Mouse (Mus musculus): ENCODE results near the gene Lsm4. TPM values are rescaled to one million over a fixed set of nuclear protein-coding genes. Genes with fewer than 3 reads are reported as not detected.

Gene Lsm4
- total RNA-seq, 2 experiments from 2014 or later = 125 to 214 TPM

GRCm38 (mm10) chr8:70724216-70724615 is 51.2 kb downstream of the Lsm4 start:
- ATAC-seq (replicated peaks; ENCODE audit: poor library complexity) = no peak

DNA sequence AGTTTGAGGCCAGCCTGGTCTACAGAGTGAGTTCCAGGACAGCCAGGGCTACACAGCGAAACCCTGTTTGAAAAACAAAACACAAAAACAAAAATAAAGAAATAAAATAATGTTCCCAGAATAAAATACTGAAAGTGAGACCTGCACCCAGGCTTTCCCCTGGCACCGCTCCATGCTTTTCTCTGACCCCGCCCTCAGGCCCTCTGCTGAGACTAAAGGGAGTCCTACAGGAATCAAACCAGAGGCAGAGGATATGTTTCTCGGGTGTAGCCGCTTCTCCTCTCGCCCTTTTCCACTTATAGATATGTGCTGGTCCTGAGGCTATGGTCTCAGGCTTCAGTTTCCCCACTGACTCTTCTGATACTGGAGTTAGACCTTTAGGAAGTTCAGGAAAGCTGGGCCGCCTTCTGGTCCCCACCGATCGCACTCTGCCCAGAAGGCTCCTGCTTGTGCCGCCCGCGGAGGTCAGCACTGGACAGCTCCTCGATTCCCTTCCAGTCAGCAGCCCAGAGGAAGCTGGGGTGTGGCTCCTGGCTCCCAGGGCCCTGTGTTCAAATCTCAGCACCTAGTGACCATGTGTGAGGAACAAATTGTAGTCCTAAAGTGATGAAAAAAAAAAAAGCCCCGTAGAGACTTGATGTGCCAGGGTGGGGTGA is 52.9 kb downstream of the Lsm4 start:
- ATAC-seq (replicated peaks; ENCODE audit: poor library complexity) = peak; percentile 49; the same call in 1 of the 2 replicates

GRCm38 (mm10) chr8:70726721-70727120 is 53.7 kb downstream of the Lsm4 start:
- ATAC-seq (replicated peaks; ENCODE audit: poor library complexity) = no peak

Other genes with a start within 250 kb of the Lsm4 start
- gene Crtc1, start 233.7 kb upstream of the Lsm4 start, total RNA-seq (2015) = 7.8 and 9.3 TPM in 2 replicates
- 2.7 and 6.6 TPM in 2 replicates for gene Crtc1, start 233.7 kb upstream of the Lsm4 start, total RNA-seq (2017)
- gene Klhl26, start 196.3 kb upstream of the Lsm4 start, total RNA-seq (2015) = 4.7 and 5.1 TPM in 2 replicates
- gene Klhl26, start 196.3 kb upstream of the Lsm4 start, total RNA-seq (2017) = 3.5 and 3.6 TPM in 2 replicates
- not detected in 2 replicates for gene Tmem59l, start 185.9 kb upstream of the Lsm4 start, total RNA-seq (2015)
- not detected in 2 replicates for gene Tmem59l, start 185.9 kb upstream of the Lsm4 start, total RNA-seq (2017)
- gene Crlf1, start 180.1 kb upstream of the Lsm4 start, total RNA-seq (2015) = not detected in 2 replicates
- not detected in 2 replicates for gene Crlf1, start 180.1 kb upstream of the Lsm4 start, total RNA-seq (2017)
- 40.6 and 41.3 TPM in 2 replicates for gene Rex1bd, start 166.5 kb upstream of the Lsm4 start, total RNA-seq (2015)
- 42.1 and 50.4 TPM in 2 replicates for gene Rex1bd, start 166.5 kb upstream of the Lsm4 start, total RNA-seq (2017)
- 3,077 and 3,244 TPM in 2 replicates for gene Uba52, start 162.4 kb upstream of the Lsm4 start, total RNA-seq (2015)
- 4,035 and 5,307 TPM in 2 replicates for gene Uba52, start 162.4 kb upstream of the Lsm4 start, total RNA-seq (2017)
- 74.6 and 90.4 TPM in 2 replicates for gene Fkbp8, start 145.5 kb upstream of the Lsm4 start, total RNA-seq (2015)
- 114 and 133 TPM in 2 replicates for gene Fkbp8, start 145.5 kb upstream of the Lsm4 start, total RNA-seq (2017)
- gene Kxd1, start 145.3 kb upstream of the Lsm4 start, total RNA-seq (2015) = 88.0 and 106 TPM in 2 replicates
- gene Kxd1, start 145.3 kb upstream of the Lsm4 start, total RNA-seq (2017) = 63.1 and 84.4 TPM in 2 replicates
- gene Ell, start 133.8 kb upstream of the Lsm4 start, total RNA-seq (2015) = 8.5 and 8.7 TPM in 2 replicates
- 9.1 and 9.5 TPM in 2 replicates for gene Ell, start 133.8 kb upstream of the Lsm4 start, total RNA-seq (2017)
- gene Isyna1, start 78.9 kb upstream of the Lsm4 start, total RNA-seq (2015) = 26.1 and 39.0 TPM in 2 replicates
- gene Isyna1, start 78.9 kb upstream of the Lsm4 start, total RNA-seq (2017) = 42.9 and 45.4 TPM in 2 replicates
- gene Ssbp4, start 64.4 kb upstream of the Lsm4 start, total RNA-seq (2015) = 31.6 and 40.7 TPM in 2 replicates
- gene Ssbp4, start 64.4 kb upstream of the Lsm4 start, total RNA-seq (2017) = 40.2 and 69.7 TPM in 2 replicates
- 6.2 and 12.9 TPM in 2 replicates for gene Lrrc25, start 57.1 kb upstream of the Lsm4 start, total RNA-seq (2015)
- gene Lrrc25, start 57.1 kb upstream of the Lsm4 start, total RNA-seq (2017) = 4.7 and 5.4 TPM in 2 replicates
- not detected in 2 replicates for gene Gdf15, start 40.8 kb upstream of the Lsm4 start, total RNA-seq (2015)
- not detected in 2 replicates for gene Gdf15, start 40.8 kb upstream of the Lsm4 start, total RNA-seq (2017)
- gene Pgpep1, start 12.9 kb upstream of the Lsm4 start, total RNA-seq (2015) = 11.7 and 11.8 TPM in 2 replicates
- 3.6 and 5.2 TPM in 2 replicates for gene Pgpep1, start 12.9 kb upstream of the Lsm4 start, total RNA-seq (2017)
- gene Jund, start 25.7 kb downstream of the Lsm4 start, total RNA-seq (2015) = 16.1 and 29.1 TPM in 2 replicates
- 19.8 and 21.0 TPM in 2 replicates for gene Jund, start 25.7 kb downstream of the Lsm4 start, total RNA-seq (2017)
- gene Iqcn, start 30.2 kb downstream of the Lsm4 start, total RNA-seq (2015) = 0.07 TPM in 1 of 2 replicates, not detected in the other
- not detected in 2 replicates for gene Iqcn, start 30.2 kb downstream of the Lsm4 start, total RNA-seq (2017)
- not detected in 2 replicates for gene Gm3336, start 45.3 kb downstream of the Lsm4 start, total RNA-seq (2015)
- 0.12 TPM in 1 of 2 replicates, not detected in the other for gene Gm3336, start 45.3 kb downstream of the Lsm4 start, total RNA-seq (2017)
- 0.39 TPM in 1 of 2 replicates, not detected in the other for gene Pde4c, start 50.5 kb downstream of the Lsm4 start, total RNA-seq (2015)
- not detected in 2 replicates for gene Pde4c, start 50.5 kb downstream of the Lsm4 start, total RNA-seq (2017)
- gene Rab3a, start 81.4 kb downstream of the Lsm4 start, total RNA-seq (2015) = 2.6 and 3.6 TPM in 2 replicates
- 2.1 and 6.6 TPM in 2 replicates for gene Rab3a, start 81.4 kb downstream of the Lsm4 start, total RNA-seq (2017)
- 37.4 and 41.4 TPM in 2 replicates for gene Mpv17l2, start 87.7 kb downstream of the Lsm4 start, total RNA-seq (2015)
- 10.2 and 10.4 TPM in 2 replicates for gene Mpv17l2, start 87.7 kb downstream of the Lsm4 start, total RNA-seq (2017)
- 5.7 and 6.0 TPM in 2 replicates for gene Pik3r2, start 103.5 kb downstream of the Lsm4 start, total RNA-seq (2015)
- gene Pik3r2, start 103.5 kb downstream of the Lsm4 start, total RNA-seq (2017) = 18.1 and 18.5 TPM in 2 replicates
- gene Mast3, start 131.8 kb downstream of the Lsm4 start, total RNA-seq (2015) = 48.7 and 50.0 TPM in 2 replicates
- 13.9 and 16.7 TPM in 2 replicates for gene Mast3, start 131.8 kb downstream of the Lsm4 start, total RNA-seq (2017)
- gene Il12rb1, start 135.2 kb downstream of the Lsm4 start, total RNA-seq (2015) = 0.07 and 0.64 TPM in 2 replicates
- gene Il12rb1, start 135.2 kb downstream of the Lsm4 start, total RNA-seq (2017) = 1.0 and 1.7 TPM in 2 replicates
- 6.0 and 8.6 TPM in 2 replicates for gene Arrdc2, start 166.5 kb downstream of the Lsm4 start, total RNA-seq (2015)
- 4.8 and 8.8 TPM in 2 replicates for gene Arrdc2, start 166.5 kb downstream of the Lsm4 start, total RNA-seq (2017)
- gene Kcnn1, start 190.0 kb downstream of the Lsm4 start, total RNA-seq (2015) = 0.12 and 0.42 TPM in 2 replicates
- gene Kcnn1, start 190.0 kb downstream of the Lsm4 start, total RNA-seq (2017) = 0.84 and 0.92 TPM in 2 replicates
- gene Ccdc124, start 200.7 kb downstream of the Lsm4 start, total RNA-seq (2015) = 27.6 and 37.2 TPM in 2 replicates
- gene Ccdc124, start 200.7 kb downstream of the Lsm4 start, total RNA-seq (2017) = 33.9 and 37.1 TPM in 2 replicates
- gene Slc5a5, start 219.5 kb downstream of the Lsm4 start, total RNA-seq (2015) = 0.07 TPM in 1 of 2 replicates, not detected in the other
- gene Slc5a5, start 219.5 kb downstream of the Lsm4 start, total RNA-seq (2017) = not detected in 2 replicates
- gene Rpl18a, start 224.2 kb downstream of the Lsm4 start, total RNA-seq (2015) = 7,432 and 8,014 TPM in 2 replicates
- gene Rpl18a, start 224.2 kb downstream of the Lsm4 start, total RNA-seq (2017) = 2,240 and 2,571 TPM in 2 replicates
- 14.4 and 14.7 TPM in 2 replicates for gene Map1s, start 232.7 kb downstream of the Lsm4 start, total RNA-seq (2015)
- gene Map1s, start 232.7 kb downstream of the Lsm4 start, total RNA-seq (2017) = 13.2 and 14.4 TPM in 2 replicates